Mouse (Mus musculus): ENCODE results near the gene Psmd2.
"Not testable (repeated sequence)": the region's sequence is repeated elsewhere in the genome, so short reads cannot be mapped to it uniquely, and the experiment has no call there.

Gene Psmd2

DNA sequence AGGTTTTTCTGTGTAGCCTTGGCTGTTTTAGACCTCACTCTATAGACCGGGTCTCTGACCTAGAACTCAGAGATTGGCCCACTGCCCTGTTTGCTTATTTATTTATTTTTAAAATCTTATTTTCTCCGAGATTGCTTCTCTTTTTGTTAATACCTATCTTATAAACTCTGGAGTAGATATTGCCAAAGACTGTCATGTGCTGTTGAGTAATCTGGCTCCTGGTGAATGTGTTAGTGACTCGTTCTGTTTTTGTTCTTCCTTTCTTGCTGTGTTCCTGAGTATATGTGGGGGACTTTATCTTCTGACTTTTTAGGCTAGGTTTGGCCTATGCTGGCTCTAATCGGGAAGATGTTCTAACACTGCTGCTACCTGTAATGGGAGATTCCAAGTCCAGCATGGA, 6.2 kb downstream of the Psmd2 start:
- no peak for DNase-seq

DNA sequence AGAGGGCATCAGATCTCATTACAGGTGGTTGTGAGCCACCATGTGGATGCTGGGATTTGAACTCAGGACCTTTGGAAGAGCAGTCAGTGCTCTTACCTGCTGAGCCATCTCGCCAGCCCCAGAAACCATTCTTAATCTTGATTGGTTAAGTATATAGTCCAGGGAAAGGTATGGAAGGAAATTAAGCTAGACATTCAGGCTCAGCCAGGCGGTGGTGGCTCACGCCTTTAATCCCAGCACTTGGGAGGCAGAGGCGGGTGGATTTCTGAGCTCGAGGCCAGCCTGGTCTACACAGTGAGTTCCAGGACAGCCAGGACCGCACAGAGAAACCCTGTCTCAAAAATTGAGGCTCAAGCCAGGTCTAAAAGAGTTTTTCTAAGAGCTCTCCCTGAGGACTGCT, 16.6 kb downstream of the Psmd2 start, which contains the start of gene Eif4g1:
Gene Eif4g1, plus strand, starts transcription at position 301 of the 400 bp plus-strand sequence.
- not testable (repeated sequence) for DNase-seq

DNA sequence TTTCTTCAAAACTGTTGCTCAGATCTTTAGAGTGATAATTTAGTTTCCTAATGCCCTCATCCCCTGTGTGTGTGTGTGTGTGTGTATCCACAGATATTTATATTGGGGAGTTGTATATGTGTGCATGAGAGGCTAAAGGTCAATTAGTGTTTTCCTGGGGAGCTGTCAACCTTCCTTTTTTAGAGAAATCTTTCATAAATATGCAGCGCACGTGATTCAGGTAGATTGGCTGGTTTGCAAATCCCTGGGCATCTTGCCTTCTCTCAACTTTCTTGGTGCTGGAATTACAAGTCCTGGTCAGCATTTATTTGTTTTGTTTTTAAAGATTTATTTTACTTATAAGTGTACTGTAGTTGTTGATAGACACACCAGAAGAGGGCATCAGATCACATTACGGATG, 18.8 kb downstream of the Psmd2 start:
- no peak for DNase-seq

DNA sequence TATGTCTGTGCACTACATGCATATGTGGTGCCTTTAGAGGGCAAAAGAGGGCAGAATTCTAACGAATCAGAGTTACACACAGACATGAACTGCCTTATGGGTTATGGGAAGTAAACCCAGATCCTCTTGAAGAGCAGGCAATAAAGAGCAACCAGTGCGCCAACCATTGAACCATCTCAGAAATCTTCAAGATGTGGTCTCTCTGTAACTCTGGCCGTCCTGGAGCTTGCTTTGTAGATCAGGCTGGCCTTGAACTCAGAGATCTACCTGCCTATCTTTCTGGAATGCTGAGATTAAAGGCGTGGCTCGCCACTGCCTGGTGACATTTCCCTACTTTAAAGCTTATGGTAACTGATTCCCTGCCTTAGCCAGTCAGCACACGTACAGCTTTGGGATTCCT, 20.4 kb downstream of the Psmd2 start:
- DNase-seq, result peak in 1 of 2 experiments; percentile 25

DNA sequence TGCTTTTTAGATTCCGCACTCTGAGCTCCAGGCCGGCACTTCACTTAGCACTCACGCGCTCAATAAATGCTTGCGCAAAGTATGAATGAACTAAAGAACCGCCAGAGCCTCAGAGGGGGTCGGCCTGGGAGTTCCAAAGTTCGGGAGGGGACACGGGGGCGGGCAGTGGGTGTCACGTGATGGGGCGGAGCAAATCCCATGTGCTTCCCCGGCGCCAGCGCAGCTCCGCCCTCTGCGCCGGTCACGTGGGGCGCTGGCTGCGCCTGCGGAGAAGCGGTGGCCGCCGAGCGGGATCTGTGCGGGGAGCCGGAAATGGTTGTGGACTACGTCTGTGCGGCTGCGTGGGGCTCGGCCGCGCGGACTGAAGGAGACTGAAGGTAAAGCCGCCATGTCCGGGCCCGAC, 21.0 kb downstream of the Psmd2 start:
- DNase-seq, result peak; percentile 98 to 99

DNA sequence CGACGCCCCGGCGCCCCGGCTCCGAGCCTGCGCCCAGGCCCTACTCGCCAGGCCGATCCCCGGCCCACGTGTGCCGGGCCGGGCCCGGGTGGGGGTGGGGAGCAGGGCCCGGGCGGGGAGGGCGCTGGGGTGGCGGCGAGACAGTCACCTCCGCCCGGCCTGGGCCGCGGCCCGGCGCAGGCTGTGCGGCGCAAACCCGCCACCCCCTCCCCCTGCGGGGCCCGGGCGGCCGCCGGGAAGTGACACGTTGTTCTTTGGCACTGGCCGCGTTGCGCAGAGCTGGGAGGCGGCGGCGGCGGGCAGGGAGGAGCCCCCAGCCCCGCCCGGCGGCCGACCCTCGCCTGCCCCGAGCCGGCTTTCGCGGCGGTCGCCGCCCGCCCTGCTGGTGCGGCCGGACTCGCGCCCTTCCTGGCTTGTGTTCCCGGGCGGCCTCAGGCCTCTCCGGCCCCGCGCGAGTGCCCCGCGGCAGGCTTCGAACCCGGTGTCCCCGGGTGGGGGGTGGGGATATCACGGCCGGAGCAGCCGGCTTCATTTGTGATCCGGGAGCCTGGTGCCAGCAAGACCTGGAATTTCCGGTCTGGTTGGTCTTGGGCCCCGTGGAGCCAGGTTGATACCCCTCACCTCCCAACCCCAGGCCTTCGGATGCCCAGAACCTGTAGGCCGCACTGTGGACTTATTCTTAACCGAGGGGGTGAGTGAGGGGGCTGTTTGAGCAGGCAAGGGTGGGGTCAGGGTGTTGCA, 21.7 kb downstream of the Psmd2 start:
- peak; percentile 79 to 80 for DNase-seq

DNA sequence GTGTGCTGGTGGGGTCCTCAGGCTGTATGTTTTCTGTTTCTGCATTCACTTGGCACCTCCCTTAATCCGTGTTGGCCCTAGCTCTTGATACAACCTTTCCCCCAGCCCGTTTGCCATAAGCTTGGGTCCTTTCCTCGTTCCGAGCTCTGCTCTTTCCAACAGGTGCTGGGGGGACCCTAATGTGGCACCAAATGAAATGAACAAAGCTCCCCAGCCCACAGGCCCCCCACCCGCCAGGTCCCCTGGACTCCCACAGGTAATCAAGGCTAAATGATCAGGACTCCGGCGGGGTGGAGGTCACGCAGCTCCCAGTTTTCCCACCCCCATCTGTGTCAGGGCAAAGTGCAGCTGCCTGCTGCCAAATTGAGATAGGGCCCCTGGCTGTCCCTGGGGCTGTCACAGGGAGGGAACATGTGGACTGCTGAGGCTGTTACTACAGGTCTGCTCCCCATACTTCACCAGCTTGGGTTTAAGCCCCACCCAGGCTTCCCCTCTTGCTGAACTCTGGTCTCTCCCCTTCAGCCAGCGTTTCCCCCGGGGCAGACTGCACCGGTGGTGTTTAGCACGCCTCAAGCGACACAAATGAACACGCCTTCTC, 22.4 kb downstream of the Psmd2 start:
- peak; percentile 21 to 25 for DNase-seq

DNA sequence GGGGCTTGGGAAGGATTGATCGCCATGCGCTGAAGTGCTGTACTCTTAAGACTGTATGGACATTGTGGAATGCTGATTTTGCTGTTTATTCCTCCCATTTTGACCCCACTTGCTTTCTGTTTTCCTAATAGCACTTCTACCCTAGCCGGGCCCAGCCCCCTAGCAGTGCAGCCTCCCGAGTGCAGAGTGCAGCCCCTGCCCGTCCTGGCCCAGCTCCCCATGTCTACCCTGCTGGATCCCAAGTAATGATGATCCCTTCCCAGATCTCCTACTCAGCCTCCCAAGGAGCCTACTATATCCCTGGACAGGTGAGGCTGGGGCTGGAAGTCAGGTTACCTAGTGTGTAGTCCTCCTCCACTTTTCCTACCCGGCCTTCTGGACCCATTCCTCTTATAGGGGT, 23.8 kb downstream of the Psmd2 start:
- DNase-seq, result no peak

DNA sequence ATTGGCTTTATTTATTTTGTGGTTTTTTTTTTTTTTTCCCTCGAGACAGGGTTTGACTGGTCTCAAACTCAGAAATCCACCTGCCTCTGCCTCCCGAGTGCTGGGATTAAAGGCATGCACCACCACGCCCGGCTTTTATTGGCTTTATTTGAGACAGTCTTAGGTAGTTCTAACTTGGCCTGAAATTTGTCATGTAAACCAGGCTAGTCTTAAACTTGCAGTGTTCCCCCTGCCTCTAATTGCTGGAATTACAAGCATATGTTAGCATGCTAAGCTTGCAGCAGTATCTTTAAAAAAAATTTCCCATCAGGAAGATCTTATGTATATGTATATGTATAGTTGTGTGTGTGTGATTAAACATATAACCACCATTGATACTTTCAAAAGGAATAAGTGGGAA, 25.2 kb downstream of the Psmd2 start:
- no peak for DNase-seq

DNA sequence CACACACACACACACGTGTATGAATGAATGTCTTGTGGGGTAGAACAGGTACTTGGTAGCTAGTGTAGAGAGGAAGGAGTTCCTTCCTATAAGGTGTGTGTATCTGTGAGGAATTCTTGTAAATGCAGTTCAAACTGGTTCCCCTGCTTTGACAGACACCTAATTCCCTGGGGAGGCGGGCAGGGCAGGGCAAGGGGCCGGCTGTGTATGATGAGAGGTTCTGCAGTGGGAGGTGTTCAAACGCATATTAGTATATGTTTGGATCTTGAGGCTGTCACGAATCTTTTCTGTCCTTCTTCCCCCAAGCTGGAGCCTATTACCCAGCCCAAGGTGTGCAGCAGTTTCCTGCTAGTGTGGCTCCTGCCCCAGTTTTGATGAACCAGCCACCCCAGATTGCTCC, 25.9 kb downstream of the Psmd2 start:
- DNase-seq, result no peak

DNA sequence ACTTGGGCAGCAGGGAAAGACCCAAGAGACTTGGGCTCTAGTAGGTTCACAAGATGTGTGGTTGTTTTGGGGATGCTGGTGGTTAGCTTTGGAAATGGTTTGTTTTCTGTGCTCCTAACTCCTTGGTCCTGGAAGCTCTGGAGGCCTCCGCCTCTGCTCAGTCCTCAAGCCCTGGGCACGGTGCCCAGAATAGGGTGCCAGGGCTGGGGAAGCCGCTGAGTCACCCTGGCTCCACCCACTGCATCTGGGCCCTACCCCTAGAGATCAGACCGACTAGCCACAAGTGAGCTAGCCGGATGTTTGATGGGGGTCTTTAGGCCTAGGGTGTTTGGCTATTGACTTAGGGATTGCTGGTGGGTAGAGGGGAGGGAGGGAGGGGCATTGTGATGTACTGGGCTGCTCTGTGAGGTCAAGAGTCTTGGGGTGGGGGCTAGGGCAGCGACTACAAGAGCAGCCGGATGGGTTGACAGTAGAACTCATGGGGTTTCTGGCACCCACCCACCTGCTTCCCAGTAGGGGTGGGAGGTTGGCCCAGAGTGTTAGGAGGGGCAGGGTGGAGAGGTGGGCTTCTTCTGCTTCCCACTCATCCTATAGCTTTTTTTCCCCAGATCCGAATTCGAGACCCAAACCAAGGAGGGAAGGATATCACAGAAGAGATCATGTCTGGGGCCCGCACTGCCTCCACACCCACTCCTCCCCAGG, 26.7 kb downstream of the Psmd2 start:
- peak; percentile 68 to 82 for DNase-seq

DNA sequence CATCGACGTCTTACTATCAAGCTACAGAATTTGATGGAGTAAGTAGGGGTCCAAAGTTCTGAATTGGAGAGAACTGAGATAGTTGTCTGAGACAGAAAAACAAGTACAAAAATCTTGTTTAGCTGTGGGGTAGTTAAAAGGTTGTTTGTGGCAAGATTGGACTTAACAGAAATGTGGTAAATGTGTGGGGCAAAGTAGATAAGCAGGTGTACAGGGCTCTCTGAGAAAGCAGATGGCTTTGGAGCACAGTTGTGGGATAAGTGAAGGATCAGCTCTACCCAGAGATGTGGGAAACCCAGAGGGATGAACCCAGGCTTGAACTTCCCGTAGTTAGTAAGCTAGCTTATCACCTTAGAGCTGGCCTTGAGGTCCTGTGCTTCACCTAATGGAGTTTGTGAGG, 39.3 kb downstream of the Psmd2 start:
- no peak for DNase-seq

DNA sequence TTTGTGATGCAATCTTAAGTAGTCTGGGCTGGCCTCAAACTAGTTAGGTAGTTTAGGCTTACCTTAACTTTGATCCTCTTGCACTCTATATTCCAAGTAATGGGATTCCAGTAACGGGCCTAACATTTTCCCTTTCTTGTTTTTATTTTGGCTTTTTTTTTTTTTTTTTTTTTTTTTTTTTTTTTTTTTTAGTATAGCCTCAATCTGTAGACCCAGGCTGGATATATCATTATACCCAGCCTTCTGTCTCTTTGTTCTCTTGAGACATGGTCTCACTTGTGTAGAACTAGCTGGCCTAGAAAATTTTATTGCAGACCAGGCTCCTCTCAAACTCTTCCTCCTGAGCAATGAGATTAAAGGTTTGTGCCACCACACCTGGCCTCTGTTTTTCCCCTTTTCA, 40.2 kb downstream of the Psmd2 start:
- DNase-seq, result no peak

DNA sequence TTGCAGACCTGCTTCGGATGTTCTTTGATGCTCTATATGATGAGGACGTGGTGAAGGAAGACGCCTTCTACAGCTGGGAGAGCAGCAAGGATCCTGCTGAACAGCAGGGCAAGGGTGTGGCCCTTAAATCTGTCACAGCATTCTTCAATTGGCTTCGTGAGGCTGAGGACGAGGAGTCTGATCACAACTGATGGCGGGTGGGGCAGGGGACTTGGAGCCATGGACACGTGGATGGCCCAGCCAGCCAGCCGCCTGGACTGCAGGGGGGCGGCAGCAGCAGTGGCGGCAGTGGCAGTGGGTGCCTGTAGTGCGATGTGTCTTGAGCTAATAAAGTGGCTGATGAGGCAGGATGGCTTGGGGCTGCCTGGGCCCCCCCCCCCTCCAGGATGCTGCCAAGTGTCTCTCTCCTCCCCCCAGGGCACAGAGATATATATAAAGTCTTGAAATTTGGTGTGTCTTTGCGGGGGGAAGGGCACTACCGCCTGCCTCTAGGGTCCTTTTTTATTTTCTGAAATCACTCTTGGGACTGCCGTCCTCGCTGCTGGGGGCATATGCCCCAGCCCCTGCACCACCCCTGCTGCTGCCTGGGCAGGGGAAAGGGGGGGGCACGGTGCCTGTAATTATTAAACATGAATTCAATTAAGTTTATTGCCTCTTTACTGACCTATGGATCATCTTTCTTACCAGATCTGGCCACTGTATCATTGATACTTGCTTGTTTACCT, 41.0 kb downstream of the Psmd2 start:
- DNase-seq, result peak; percentile 39 to 42

DNA sequence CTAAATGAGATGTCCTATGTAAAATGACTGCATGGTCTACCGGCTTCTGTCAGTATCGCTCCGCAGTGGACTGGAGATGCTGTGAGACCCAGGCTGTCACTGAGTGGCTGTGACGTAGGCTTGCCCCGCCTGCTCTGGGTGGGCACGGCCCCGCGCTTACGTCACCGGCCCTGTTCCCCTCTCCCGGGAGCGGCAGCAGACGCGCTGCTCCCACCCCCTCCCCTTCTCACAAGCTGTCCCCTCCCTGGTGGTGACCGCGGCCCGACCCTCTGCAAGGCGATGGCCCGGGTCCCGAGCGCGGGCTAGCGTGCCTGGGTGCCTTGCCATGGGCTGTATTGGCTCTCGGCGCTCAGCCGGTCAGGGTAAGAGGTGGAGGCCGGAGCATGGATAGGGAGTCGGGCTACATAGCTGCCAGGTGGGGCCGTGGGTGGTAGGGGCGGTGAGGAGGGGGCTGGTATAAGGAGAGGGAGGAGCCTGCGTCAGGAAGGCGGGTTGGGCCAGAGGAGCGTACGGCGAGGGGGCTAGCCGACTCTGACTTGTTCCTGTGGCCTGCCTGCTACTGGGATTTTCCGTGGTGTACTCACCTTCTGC, 41.8 kb downstream of the Psmd2 start, which contains the start of gene Fam131a:
Gene Fam131a, plus strand, starts transcription at position 131 of the 591 bp plus-strand sequence.
- peak; percentile 98 to 99 for DNase-seq

DNA sequence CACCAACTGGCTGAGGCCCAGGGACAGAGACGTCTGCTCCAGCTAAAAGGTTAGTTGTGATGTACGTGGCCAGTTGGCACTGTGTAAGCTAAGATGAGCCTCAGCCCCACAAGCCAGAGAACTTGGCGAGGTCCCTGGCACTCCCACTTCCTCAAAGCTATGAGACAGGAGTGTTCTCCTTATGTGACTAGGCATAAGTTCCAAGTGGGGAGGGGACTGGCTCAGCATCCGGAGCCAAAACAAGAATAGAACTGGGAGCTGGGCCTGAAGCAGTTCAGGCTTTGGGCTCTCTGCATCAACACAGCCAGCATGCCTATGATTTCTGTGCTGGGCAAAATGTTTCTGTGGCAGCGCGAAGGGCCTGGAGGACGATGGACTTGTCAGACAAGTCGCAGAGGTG, 43.3 kb downstream of the Psmd2 start:
- peak; percentile 83 to 88 for DNase-seq

DNA sequence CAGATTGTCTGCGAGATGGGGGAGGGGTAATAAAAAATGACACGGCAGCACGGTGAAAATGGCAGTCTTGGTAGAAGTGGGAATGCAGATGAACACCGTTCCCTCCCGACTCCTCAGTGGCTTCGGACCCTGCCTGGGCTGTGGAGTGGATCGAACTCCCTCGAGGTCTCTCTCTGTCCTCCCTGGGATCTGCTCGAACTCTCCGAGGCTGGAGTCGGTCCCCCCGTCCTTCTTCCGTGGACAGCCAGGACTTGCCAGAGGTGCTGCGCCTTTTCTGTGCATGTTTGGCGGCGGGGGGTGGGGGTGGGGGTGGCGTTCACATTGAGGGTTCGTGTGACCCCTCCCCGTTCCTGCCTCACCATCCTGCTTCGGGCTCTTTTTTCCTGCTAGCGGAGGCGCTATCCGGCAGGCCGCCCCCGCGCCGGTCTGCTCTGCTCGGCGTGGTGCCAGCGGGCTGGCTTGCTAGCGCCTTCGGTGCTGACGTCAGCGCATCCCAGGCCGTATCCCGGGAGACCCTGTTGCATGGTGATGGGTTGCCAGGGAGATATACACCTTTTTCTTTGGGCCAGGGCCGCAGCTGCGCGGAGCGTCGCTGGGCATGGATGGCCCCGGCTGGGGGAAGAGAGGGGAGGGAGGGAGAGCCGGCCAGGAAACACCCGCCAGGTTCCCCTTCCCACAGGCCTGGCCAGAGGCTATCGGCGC, 44.3 kb downstream of the Psmd2 start:
- DNase-seq, result peak; percentile 96

DNA sequence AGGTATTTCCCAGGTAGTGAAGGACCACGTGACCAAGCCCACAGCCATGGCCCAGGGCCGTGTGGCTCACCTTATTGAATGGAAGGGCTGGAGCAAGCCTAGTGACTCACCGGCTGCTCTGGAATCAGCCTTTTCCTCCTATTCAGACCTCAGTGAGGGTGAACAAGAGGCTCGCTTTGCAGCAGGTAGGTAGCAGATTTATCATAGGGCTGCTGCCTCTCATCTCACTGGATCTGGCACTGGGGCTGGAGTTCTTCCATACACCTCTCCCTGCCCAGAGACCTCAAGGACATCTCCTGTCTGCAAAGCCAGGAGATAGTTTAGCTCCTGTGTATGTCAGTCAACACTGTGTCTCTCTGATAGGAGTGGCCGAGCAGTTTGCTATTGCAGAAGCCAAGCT, 47.8 kb downstream of the Psmd2 start:
- DNase-seq, result no peak

DNA sequence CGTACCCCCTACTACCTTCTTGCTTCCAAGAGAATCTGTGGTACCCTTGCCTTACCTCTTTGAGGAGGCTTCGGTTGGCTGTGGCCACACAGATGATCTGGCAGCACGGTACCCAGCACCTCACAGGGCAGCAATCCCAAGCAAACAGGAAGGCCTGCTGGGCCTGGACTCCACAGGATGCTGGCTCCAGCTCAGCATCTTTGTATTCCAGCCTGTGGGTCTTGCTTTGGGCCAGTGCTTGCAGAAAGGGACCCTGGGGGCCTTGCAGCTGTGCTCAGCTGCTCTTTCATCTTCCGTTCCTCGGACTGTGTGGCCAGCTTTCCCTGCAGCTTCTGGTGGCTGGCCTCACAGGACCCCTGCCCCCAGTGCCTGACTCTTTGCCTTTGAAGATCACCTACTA, 48.6 kb downstream of the Psmd2 start:
- DNase-seq, result peak; percentile 60 to 68

DNA sequence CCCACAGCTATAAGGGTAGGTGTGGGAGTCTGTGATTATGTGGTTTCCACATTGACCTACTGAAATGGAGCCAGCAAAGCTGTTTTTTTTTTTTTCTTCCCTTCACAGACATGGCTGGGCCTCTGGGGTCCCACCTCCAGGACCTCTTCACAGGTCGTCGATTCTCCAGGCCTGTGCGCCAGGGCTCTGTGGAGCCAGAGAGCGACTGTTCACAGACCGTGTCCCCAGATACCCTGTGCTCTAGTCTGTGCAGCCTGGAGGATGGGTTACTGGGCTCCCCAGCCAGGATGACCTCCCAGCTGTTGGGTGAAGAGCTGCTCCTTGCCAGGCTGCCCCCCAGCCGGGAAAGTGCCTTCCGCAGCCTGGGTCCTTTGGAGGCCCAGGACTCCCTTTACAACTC, 49.9 kb downstream of the Psmd2 start:
- DNase-seq, result no peak

DNA sequence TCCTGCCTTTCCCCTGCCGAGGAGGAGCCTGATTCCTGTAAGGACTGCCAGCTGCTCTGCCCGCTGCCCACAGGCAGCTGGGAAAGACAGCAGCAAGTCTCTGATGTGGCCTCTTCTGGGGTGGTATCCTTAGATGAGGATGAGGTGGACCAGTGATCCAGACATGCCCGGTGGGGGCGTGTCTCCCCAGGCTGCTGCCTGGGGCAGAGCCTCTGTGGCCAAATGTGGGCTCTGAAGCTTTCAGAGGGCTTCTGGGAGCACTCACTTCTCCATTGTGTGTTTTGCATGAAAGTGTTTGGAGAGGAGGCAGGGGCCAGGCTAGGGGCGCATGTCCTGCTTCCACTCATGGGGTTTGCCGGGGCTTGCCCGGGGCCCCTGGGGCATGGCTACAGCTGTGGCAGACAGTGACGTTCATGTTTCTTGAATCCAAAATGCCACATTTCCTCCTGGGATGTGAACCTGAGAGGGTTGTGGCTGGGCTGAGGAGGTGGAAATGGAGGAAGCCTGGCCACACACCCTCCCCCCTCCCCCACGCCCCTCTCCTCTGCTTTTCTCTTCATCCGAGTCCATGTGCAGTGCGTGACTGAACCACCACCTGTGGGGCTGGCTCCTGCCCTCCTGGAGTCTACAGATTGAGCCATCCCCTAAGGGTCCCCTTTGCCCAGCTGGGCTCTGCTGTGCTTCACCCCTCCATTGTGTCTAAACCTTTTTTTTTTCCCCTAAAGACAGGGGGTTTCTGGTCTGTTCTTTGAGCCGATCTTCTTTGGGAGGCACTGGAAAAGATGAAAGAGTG, 50.5 kb downstream of the Psmd2 start:
- no peak for DNase-seq

All from cerebellum, postnatal 10 days (tissue).